Mouse (Mus musculus) heart, embryonic 11.5 days (tissue): ENCODE measurements around the gene Zfp972. TPM values are rescaled to one million over a fixed set of nuclear protein-coding genes. Genes with fewer than 3 reads are reported as not detected.

Experiments
- polyA plus RNA-seq: library from polyadenylated mRNA; unstranded; fragments of >200 nt; fragmentation: Nextera tagmentation; extraction: Ambion mirVana; gene quantifications from 2 replicates; pipeline ENCODE4 v1.2.1, GENCODE M21; 2014

Zfp972 gene
- polyA plus RNA-seq, 1 experiment from 2014 or later: not detected

Other genes with a start within 250 kb of the Zfp972 start
- 6.2 and 8.1 TPM in 2 replicates for gene Gm14322, start 166.3 kb downstream of the Zfp972 start, polyA plus RNA-seq
- 33.7 and 44.1 TPM in 2 replicates for gene Gm14325, start 85.3 kb downstream of the Zfp972 start, polyA plus RNA-seq
- gene Gm14327, start 28.5 kb downstream of the Zfp972 start, polyA plus RNA-seq: 4.5 and 5.6 TPM in 2 replicates
- gene Gm14326, start 31.7 kb upstream of the Zfp972 start, polyA plus RNA-seq: 21.8 and 23.8 TPM in 2 replicates
- gene Zfp971, start 97.7 kb upstream of the Zfp972 start, polyA plus RNA-seq: 17.3 and 18.1 TPM in 2 replicates
- 14.9 and 15.6 TPM in 2 replicates for gene Zfp931, start 152.9 kb upstream of the Zfp972 start, polyA plus RNA-seq
- 11.7 TPM in 2 replicates for gene Phactr3, start 193.4 kb upstream of the Zfp972 start, polyA plus RNA-seq